Mouse (Mus musculus) induced T-regulatory cell, adult 2 months (primary cell): ENCODE measurements around the gene Ensa.
"Not testable (repeated sequence)": the region's sequence is repeated elsewhere in the genome, so short reads cannot be mapped to it uniquely, and the experiment has no call there.

Experiments used
- DNase-seq: peaks from one replicate; pipeline ENCODE4 v3.0.0-alpha.2; 2012; ENCODE audit warnings: low read depth

The Ensa gene

DNA sequence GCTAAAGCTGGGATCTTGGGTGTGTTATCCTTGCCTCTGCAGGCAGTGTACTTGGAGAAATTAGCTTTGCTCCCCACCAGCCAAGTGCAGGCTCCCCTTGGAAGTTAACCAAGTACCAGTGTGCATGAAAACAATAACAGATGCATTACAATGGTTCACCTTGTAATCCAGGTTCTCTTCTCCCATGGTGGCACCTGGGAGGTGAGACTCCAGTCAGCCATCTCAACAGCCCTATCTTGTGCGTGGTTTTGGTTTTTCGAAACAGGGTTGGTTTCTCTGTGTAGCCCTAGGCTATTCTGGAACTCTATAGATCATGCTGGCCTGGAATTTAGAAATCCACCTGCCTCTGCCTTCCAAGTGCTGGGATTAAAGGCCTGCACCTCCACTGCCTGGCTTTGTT is 38.7 kb downstream of the Ensa start:
- peak; percentile 40 for DNase-seq

DNA sequence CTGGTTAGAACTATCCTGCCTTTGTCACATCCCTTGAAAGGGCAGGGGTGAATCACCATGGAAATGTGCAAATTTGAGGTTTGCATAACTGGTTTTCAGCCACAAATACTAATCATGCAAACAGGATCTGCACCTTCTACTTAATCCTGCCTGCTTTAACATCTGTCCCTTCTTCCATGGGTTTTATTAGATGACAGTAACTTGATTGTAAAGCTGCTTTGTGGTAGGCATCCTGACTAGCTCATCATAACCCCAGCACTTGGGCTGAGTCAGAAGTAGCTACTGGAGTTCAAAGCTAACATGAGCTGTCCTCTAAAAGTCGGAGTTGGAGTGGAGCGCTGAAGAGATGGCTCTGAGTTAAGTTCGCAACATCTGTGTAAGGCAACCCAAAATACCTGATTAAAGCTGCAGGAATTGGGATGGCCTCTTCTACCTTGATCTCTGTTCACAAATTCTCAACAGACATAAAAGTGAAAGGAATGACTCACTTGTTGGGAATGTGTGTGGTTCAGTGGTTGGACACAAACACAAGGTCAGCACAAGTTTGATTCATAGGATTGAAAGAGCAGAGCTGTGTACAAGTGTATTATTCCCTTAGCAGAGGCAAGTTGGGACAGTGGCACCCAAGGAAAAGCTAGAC is 39.3 kb downstream of the Ensa start:
- peak; percentile 72 for DNase-seq

DNA sequence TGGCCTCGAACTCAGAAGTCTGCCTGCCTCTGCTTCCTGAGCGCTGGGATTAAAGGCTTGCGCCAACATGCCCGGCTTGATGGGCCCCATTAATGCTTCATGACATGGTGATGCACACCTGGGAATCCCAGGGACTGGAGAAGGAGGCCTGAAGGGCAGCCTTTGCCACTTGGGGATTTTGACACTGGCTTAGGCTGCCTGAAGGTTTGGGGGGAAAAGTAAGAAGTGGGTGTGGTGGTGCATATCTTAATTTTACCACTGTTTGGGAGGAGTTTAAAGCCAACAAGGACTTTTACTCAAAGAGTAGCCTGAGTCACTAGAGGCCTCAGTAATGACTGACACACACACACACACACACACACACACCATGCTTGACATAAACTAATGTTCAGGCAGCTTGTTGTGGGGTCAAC is 40.2 kb downstream of the Ensa start:
- DNase-seq, result peak; percentile 58

DNA sequence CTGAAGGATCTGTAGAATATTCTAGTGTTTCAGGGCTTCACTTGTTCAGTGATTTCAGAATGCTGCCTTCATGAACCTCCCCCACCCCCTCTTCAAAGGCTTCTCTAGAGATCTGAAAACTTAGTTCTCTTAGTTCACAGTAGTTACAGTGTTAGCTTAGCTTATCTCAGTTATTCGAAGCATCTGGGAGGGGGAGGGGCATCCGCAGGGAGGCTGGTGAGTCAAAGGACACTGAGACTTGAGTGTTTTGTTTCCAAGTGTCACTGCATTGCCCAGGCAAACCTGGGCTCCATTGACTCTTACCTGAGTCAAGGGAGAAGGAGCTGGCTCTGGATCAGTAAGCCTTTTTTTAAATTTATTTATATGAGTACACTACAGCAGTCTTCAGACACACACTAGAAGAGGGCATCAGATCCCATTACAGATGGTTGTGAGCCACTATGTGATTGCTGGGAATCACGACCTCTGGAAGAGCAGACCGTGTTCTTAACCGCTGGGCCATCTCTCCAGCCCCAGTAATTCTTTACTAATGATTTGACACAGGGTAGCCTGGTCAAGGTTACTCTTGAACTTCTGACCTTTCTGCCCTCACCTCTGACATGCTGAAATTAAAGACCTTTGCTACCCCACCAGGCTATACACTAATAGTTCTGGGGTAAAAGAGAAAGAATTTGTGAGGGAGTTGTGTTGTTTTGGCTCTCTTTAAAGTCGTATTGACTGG is 41.5 kb downstream of the Ensa start:
- peak; percentile 91 for DNase-seq

DNA sequence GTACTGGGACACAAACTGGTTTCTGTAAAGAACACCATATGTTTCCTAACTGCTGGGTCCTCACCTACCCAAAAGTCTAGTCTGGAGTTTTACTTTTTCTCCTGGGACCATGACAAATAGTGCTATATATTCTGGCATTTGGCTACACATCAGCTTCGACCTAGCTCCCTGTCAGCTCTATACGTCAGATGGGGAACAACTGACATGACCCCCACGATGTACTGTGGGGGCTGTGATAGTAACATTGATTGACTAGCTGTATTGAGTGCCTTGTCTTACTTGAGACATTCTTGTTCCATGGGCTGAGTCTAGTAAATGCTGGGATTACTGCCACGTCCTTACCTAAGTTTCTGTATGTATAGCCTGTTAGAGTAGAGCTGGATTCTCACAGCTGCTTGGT is 42.7 kb downstream of the Ensa start:
- DNase-seq, result peak; percentile 53

DNA sequence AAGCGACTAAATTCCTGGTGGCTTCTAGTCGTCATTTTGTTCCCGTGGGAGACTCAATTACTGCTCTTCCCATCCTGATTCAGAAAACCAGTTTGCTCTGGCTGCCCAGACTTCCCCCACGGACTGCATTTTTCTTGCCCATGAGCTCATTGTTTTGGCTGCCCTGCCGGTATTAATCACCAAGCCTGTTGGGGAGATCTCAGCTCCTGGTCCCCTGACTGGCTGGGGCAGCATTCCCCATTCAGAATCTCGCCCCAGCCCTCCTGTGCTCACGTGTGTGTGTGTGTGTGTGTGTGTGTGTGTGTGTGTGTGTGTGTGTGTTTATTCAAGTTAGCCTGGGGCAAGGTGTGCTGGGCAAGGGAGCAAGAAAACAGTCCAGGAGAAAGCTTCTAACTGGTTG is 43.2 kb downstream of the Ensa start:
- peak; percentile 58 for DNase-seq

DNA sequence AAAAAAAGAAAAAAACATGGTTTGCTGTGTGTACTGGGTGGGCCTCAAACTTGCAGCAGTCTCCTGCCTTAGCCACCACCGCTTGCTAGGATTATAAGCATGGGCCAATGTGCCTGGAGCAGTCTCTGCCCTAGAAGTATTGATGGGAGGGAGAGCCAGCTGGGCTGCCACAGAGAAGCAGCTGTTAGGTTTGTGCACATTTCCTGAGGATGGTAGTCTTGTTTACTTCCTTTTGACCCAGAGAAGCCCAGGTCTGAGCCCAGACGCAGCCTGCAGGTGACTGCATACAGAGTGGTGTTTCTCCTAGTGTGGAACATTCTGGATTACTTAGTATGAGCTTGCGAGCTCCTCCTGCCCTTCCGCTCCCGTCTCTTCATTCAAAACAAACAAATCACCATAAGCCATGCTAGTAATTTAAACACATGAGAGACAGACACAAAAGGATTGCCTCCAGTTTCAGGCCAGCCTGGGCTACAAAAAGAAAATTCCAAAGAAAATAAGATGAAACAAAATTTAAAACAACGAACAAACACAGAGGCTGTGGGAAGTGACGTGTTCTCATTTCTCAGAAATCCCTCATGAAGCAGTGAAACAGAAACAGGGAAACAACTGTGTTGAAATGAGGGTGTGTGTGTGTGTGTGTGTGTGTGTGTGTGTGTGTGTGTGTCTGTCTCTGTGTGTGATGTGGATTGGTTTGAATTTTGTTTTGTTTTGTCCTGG is 44.0 kb downstream of the Ensa start:
- peak; percentile 89 for DNase-seq

DNA sequence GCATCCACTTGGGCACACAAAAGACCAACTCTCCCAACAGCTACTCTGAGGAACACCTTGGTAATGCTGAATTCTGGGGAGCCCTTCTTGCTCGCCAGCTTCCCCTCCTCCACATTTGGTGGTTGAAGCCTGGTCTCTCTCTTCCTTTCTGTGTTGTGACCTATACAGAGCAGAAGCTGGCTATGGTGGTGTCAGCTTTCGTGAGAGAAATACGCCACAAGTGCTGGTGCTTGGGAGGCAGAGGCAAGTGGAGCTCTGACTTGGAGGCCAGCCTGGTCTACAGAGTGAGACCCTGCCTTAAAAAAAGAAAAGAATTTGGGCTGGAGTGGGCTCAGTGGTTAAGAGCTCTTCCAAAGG is 44.5 kb downstream of the Ensa start:
- DNase-seq, result no peak

DNA sequence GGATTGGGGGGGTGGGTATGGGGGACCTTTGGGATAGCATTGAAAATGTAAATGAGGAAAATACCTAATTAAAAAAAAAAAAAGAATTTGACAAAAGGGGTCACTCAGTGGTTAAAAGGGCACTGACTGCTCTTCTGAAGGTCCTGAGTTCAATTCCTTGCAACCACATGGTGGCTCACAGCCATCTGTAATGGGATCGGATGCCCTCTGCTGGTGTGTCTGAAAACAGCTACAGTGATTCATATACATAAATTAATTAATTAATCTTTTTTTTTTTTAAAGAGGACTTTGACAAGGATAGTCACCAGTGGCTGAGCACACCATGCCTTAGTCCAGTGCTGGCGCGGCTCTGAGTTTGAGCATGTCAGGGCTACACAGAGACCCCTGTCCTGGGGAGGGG is 45.6 kb downstream of the Ensa start:
- not testable (repeated sequence) for DNase-seq

DNA sequence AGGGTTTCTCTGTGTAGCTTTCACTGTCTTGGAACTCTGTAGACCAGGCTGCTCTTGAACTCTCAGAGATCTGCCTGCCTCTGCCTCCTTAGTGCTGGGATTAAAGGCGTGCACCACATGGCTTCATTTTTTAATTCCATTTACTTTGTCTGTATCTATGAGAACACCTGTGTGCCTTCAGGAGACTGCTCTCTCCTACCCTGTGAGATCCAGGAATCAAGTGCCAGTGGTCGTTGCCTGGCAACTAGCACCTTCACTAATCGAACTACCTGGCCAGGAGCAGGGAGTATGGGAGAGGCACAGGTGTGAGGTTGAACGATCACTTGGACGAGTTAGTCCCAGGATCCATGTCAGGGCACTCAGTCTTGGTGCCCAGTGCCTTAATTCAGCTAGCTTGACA is 46.4 kb downstream of the Ensa start:
- no peak for DNase-seq

DNA sequence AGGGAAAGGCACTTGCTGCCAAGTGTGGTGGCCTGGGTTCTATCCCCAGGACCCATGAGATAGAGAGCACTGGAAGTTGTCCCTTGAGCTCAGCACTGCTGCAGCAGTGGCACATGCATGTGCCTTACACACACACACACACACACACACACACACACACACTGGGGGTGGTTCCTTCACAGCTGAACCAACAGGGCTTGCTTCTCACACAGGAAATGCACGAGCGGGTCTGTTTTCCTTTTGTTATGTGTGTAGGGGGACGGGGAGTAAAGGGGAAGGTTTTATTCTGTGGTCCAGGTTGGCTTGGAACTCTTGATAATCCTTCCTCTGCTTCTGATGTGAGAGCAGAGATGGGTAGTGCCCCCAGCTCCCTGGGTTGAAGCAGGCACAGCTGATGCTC is 47.7 kb downstream of the Ensa start:
- peak; percentile 90 for DNase-seq

DNA sequence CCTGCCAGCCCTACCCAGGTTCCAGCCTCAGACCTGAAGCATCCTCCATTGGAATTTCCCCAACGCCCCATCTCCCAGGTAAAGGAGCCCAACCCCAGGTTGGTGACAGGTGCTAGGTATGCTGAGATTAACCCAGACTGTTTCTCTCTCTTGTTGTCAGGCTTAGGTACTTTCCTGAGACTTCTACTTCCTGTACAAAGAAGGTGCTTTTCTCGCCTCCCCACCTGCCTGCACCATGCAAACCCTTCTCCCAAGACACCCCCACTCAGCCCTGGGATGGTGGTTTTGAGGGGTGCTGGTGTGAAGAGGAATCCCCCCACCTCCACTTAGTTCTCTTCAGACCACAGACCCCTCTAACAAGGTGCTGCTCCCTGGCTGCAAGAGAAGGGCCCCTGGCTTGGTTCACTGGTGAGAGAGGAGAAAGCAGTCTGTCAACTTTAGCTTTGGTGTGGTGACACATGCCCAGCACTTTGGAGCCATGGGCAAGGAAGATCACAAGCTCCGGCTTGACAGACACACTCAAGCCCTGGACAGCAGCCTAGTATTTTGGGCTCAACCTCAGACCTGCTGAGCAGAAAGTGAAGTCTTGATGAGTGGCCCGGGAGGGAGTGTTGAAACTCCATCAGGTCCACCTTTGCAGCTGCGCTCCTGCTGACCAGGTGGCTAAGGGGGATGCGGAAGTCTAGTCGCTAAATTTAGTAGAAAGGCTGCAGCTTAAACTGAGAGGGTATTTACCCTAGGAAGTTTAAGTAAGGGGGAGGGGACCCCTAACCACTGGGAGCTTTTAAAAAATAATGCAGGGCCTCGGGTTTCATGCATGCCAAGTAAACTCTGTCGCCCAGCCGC is 48.3 kb downstream of the Ensa start:
- peak; percentile 93 for DNase-seq

DNA sequence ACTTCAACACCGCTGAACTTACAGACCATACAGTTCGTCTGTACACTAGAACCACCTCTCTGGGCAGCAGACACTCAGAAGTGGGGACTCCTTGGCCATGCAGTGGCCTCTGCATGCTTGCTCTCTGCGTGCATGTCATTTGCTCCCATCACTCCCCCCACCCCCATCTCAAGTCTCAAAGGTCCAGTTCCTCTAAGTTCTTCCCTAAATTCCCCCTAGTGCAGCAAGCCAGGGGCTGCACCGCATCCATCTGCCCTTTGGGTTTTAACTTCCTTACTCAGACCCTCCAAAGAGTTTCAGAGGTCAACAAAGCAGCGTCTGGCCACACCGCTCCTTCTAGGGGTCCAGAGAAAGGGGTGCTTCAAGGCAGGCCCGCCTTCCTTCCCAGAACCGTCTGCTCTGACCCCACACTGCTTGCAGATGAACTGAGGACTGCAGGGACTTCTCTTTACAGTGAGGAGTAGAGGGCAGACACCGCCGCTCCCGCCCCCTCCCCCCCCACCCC is 49.0 kb downstream of the Ensa start:
- no peak for DNase-seq

DNA sequence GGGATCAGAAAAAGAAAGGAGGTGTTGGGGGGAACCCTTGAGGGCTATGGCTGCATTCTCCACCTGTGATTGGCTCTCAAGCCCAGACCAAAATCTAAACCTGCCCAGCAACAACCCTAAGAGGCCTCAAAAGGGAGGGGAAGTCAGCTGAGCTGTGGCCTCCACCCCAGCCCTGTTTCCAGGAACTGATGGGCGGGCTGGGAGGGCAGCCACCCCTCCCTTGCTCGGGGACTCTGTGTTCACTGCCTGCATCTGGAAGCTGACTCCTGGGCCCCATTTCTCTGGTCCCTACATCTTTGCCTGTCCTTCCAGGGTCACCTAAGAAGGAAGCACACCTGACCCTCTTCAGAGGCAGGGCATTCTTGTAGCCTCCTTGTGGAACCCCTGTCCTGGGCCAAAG is 49.4 kb downstream of the Ensa start:
- peak; percentile 96 for DNase-seq

DNA sequence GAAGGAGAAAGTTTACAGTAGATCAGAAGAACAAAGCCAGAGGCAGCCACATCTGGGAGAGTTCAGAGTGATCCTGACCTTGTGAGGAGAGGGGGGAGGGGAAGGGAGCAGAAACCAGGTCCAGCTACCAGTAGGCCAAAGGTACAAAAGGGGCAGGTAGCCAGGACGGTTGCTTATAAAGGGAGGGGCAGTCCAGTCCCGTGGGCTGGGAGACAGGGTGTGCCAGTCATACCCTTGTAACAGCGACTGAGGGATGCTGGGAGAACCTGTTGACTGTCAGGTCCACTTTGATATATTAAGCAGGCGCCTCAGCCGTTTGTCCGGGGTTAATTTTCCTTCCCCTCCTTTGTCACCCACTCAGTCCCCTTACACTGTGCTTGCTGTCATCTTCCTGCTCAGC is 50.0 kb downstream of the Ensa start:
- peak; percentile 72 for DNase-seq

DNA sequence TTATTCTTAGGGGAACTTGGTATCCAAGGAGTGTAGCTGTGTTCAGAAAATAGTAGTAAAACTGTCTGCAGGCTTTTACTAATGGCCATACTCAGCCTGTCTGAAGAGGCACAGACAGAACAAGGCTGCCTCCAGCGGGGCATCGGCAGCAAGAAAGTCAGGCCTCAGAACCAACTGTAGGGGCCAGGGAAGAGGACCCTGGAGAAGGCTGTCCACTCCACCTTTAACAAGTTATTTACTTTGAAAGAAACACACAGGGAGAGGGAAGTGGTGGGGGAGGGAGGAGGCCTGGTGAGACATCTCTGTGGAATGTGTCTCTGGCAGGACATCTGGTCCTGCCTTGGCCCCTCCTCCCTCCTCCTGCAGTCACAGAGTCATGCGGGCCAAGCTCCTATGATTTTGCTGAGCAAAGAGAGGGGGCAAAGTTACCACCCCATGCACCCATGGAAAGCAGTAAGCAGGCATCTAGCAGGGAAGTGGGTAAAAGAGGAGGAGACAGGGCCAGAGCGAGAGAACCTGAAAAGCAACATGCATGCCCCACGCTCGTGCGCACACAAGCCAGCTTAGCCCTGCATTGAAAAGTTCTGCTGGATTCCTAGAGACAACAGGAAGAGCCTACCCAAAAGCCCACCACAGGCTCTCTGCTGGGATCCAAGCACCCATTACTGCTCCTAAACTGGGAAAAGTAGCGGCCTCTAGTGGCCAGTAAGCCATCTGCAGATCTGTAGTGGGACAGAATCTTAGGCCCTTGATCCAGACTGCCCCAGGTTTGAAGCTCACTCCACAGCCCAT is 50.7 kb downstream of the Ensa start:
- peak; percentile 85 for DNase-seq

DNA sequence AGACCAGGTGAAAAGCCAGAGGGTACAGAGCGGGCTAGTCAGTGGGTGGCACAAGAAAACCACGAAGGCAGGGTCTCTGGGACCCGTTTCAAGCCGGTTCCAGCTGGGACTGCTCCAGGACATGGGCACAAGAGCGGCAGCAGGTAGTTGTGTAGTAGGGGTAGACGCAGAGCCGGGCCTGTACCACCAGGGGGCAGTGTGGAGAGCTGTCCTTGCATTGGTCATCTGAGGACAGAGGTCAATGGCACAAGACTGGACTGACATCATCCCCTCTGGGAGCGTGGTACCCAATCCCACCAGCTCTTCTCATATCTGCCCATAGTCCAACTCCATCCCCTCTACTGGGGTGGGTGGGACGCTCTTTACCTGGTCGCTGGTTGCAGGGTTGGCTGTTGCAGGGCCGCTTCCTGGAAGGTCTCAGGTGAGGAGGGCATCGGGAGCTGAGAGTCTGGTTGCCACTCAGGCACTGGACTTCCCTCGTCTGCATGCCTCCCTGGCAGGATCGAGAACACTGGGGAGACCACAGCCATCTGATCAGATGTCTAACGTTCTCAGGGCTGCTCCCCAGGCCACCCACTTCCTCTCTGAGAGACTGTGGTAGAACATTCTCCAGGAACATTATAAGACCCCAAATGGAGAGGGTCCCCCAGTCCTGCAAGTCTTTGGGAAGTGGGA is 52.1 kb downstream of the Ensa start:
- DNase-seq, result peak; percentile 76

DNA sequence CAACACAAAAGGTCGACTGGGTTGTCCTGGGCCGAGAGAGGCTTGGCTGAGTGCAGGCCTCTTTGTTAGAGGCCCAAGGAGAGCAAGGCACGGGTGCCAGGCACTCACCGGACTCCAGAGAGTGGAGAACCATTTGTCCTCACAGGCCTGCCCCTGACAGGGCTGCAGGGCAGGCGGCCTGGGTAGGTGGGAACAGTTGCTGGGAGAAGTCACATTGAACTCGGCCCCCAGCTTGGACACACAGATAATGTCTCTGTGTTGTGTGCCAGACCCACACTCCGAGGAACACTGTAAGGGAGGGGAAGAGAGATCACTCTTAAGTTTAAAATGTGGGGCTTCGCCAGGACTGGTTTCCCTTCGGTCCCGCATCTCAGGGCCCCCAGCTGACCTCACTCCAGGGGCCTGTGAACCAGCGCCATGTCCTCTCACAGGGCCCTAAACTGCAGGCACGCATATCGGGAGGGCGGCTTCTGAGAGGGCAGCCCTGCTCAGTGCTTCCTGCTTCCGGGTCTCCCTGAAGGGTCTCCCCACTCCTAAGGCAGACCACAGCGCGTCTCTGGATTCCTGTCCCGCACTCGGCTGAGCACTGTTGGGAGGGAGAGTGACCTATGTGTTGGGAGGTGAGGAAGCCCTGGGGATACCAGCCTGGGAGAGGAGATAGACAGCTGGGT is 52.8 kb downstream of the Ensa start:
- peak; percentile 16 for DNase-seq

DNA sequence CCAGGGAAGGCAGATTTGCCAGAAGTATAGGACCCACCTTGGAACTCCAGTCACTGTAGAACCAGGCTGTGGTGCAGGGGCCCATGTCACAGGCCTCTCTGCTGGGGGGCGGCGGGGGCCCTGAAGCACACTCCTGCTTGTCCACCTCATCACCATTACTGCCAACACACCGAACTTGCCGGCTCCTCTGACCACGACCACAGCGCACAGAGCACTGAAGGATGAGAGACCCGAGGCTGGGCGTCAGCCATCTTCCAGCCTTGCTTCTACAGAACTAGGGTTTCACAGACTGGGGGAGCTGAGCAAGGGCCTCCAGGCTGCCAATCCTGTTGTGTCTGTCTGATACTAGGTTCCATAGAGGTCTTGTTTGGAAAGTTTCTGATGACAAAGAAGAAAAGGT is 54.8 kb downstream of the Ensa start:
- DNase-seq, result peak; percentile 14

DNA sequence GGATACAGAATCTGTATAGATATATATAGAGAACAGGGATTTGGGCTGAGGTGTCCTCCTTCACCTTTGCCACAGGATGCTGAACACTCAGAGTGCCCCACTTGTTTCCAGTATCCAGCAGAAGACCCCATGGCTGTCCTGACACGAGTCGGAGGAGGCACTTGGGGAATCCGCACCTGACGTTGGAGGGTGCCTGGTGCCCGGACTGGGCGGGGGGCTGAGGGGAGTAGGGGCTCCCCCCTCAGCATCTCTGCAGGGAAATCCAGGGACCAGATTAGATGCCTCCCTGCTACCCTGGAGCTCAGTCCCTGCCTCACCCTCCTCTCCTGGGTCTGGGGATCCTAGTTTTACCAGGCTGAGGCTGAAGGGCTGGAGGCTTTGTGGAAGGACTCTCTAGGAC is 55.9 kb downstream of the Ensa start:
- no peak for DNase-seq
